Mouse (Mus musculus): ENCODE results near the gene Map3k9. TPM values are rescaled to one million over a fixed set of nuclear protein-coding genes. Genes with fewer than 3 reads are reported as not detected.

Gene Map3k9
- polyA plus RNA-seq, 1 experiment from 2014 or later, result 7.3 TPM

- Histone ChIP-seq H3K9ac (ENCODE audit: low read depth, low read length) (no peak overlapping the region), H3K4me3 (ENCODE audit: low read length) (no peak overlapping the region), H3K27ac (ENCODE audit: low read depth, low read length) (no peak overlapping the region), H3K36me3 (ENCODE audit: control insufficient read depth, insufficient read depth, low read length) (peaks cover 4% of the 10 kb centered on the region; the same call in 1 of the 2 replicates), H3K27me3 (replicated peaks; ENCODE audit: control insufficient read depth, insufficient read depth, low read length) (no peaks in the 10 kb centered on the region), H3K9me3 (ENCODE audit: control insufficient read depth, low read length) (no peaks in the 10 kb centered on the region), H3K4me1 (ENCODE audit: control insufficient read depth, insufficient read depth, low read depth, low read length) (peaks cover 14% of the 10 kb centered on the region), H3K4me2 (ENCODE audit: low read length) (no peak overlapping the region)
- no peak for ATAC-seq
- WGBS, result 53% methylated on average over 3 of the region's 3 CpGs
Measured at GRCm38 (mm10) chr12:81776191-81776590, 4.8 kb downstream of the Map3k9 start.

- Histone ChIP-seq H3K4me1 (ENCODE audit: control insufficient read depth, insufficient read depth, low read depth, low read length) (peaks cover 14% of the 10 kb centered on the region), H3K36me3 (ENCODE audit: control insufficient read depth, insufficient read depth, low read length) (peaks cover 4% of the 10 kb centered on the region; the same call in 1 of the 2 replicates), H3K4me2 (ENCODE audit: low read length) (no peak overlapping the region), H3K27ac (ENCODE audit: low read depth, low read length) (no peak overlapping the region), H3K4me3 (ENCODE audit: low read length) (no peak overlapping the region), H3K27me3 (replicated peaks; ENCODE audit: control insufficient read depth, insufficient read depth, low read length) (no peaks in the 10 kb centered on the region), H3K9me3 (ENCODE audit: control insufficient read depth, low read length) (no peaks in the 10 kb centered on the region), H3K9ac (ENCODE audit: low read depth, low read length) (no peak overlapping the region)
- WGBS, result 83% methylated on average over 2 of the region's 2 CpGs
- no peak for ATAC-seq
Measured at GRCm38 (mm10) chr12:81775641-81776040, 5.3 kb downstream of the Map3k9 start.

GRCm38 (mm10) chr12:81774186-81774585, 6.8 kb downstream of the Map3k9 start:
- no peak overlapping the region for H3K4me3 ChIP-seq (ENCODE audit: low read length)
- no peak overlapping the region for H3K27ac ChIP-seq (ENCODE audit: low read depth, low read length)
- peaks cover 11% of the 10 kb centered on the region for H3K4me1 ChIP-seq (ENCODE audit: control insufficient read depth, insufficient read depth, low read depth, low read length)
- peaks cover 7% of the 10 kb centered on the region; the same call in 1 of the 2 replicates for H3K36me3 ChIP-seq (ENCODE audit: control insufficient read depth, insufficient read depth, low read length)
- H3K9ac ChIP-seq (ENCODE audit: low read depth, low read length), result no peak overlapping the region
- no peak overlapping the region for H3K4me2 ChIP-seq (ENCODE audit: low read length)
- 90% methylated on average over 4 of the region's 4 CpGs for WGBS
- H3K27me3 ChIP-seq (replicated peaks; ENCODE audit: control insufficient read depth, insufficient read depth, low read length), result no peaks in the 10 kb centered on the region
- ATAC-seq, result no peak
- H3K9me3 ChIP-seq (ENCODE audit: control insufficient read depth, low read length), result no peaks in the 10 kb centered on the region

GRCm38 (mm10) chr12:81769458-81769857, 11.5 kb downstream of the Map3k9 start:
- no peaks in the 10 kb centered on the region for H3K4me1 ChIP-seq (ENCODE audit: control insufficient read depth, insufficient read depth, low read depth, low read length)
- no peak overlapping the region for H3K4me2 ChIP-seq (ENCODE audit: low read length)
- H3K27me3 ChIP-seq (replicated peaks; ENCODE audit: control insufficient read depth, insufficient read depth, low read length), result no peaks in the 10 kb centered on the region
- H3K9me3 ChIP-seq (ENCODE audit: control insufficient read depth, low read length), result no peaks in the 10 kb centered on the region
- no peak overlapping the region for H3K9ac ChIP-seq (ENCODE audit: low read depth, low read length)
- ATAC-seq, result no peak
- H3K36me3 ChIP-seq (ENCODE audit: control insufficient read depth, insufficient read depth, low read length), result peaks cover 7% of the 10 kb centered on the region; the same call in 1 of the 2 replicates
- H3K4me3 ChIP-seq (ENCODE audit: low read length), result no peak overlapping the region
- 82% methylated on average over 4 of the region's 4 CpGs for WGBS
- H3K27ac ChIP-seq (ENCODE audit: low read depth, low read length), result no peak overlapping the region

- Histone ChIP-seq H3K27me3 (replicated peaks; ENCODE audit: control insufficient read depth, insufficient read depth, low read length) (no peaks in the 10 kb centered on the region), H3K4me3 (ENCODE audit: low read length) (no peak overlapping the region), H3K27ac (ENCODE audit: low read depth, low read length) (no peak overlapping the region), H3K9ac (ENCODE audit: low read depth, low read length) (no peak overlapping the region), H3K4me1 (ENCODE audit: control insufficient read depth, insufficient read depth, low read depth, low read length) (no peaks in the 10 kb centered on the region), H3K9me3 (ENCODE audit: control insufficient read depth, low read length) (no peaks in the 10 kb centered on the region), H3K4me2 (ENCODE audit: low read length) (no peak overlapping the region), H3K36me3 (ENCODE audit: control insufficient read depth, insufficient read depth, low read length) (peaks cover 3% of the 10 kb centered on the region; the same call in 1 of the 2 replicates)
- WGBS, result 85% methylated on average over 6 of the region's 6 CpGs
- no peak for ATAC-seq
Measured at GRCm38 (mm10) chr12:81765386-81765785, 15.6 kb downstream of the Map3k9 start.

- ATAC-seq, result no peak
- Histone ChIP-seq H3K9me3 (ENCODE audit: control insufficient read depth, low read length) (no peaks in the 10 kb centered on the region), H3K9ac (ENCODE audit: low read depth, low read length) (no peak overlapping the region), H3K36me3 (ENCODE audit: control insufficient read depth, insufficient read depth, low read length) (no peaks in the 10 kb centered on the region), H3K4me1 (ENCODE audit: control insufficient read depth, insufficient read depth, low read depth, low read length) (no peaks in the 10 kb centered on the region; the same call in 1 of the 2 replicates), H3K27ac (ENCODE audit: low read depth, low read length) (no peak overlapping the region), H3K4me2 (ENCODE audit: low read length) (no peak overlapping the region), H3K4me3 (ENCODE audit: low read length) (no peak overlapping the region), H3K27me3 (replicated peaks; ENCODE audit: control insufficient read depth, insufficient read depth, low read length) (no peaks in the 10 kb centered on the region)
- 92% methylated on average over 5 of the region's 5 CpGs for WGBS
Measured at GRCm38 (mm10) chr12:81764370-81764769, 16.6 kb downstream of the Map3k9 start.

GRCm38 (mm10) chr12:81754651-81755050, 26.3 kb downstream of the Map3k9 start:
- no peak overlapping the region for H3K4me2 ChIP-seq (ENCODE audit: low read length)
- H3K4me3 ChIP-seq (ENCODE audit: low read length), result no peak overlapping the region
- no peak overlapping the region for H3K27ac ChIP-seq (ENCODE audit: low read depth, low read length)
- ATAC-seq, result no peak
- H3K36me3 ChIP-seq (ENCODE audit: control insufficient read depth, insufficient read depth, low read length), result no peaks in the 10 kb centered on the region
- WGBS, result 47% methylated on average over 7 of the region's 7 CpGs
- no peaks in the 10 kb centered on the region for H3K27me3 ChIP-seq (replicated peaks; ENCODE audit: control insufficient read depth, insufficient read depth, low read length)
- H3K9ac ChIP-seq (ENCODE audit: low read depth, low read length), result no peak overlapping the region
- H3K9me3 ChIP-seq (ENCODE audit: control insufficient read depth, low read length), result no peaks in the 10 kb centered on the region
- no peaks in the 10 kb centered on the region for H3K4me1 ChIP-seq (ENCODE audit: control insufficient read depth, insufficient read depth, low read depth, low read length)

GRCm38 (mm10) chr12:81751116-81751515, 29.9 kb downstream of the Map3k9 start:
- ATAC-seq, result no peak
- no peaks in the 10 kb centered on the region for H3K4me1 ChIP-seq (ENCODE audit: control insufficient read depth, insufficient read depth, low read depth, low read length)
- no peak overlapping the region for H3K27ac ChIP-seq (ENCODE audit: low read depth, low read length)
- WGBS, result 73% methylated on average over 4 of the region's 4 CpGs
- no peak overlapping the region for H3K4me3 ChIP-seq (ENCODE audit: low read length)
- H3K36me3 ChIP-seq (ENCODE audit: control insufficient read depth, insufficient read depth, low read length), result no peaks in the 10 kb centered on the region
- H3K27me3 ChIP-seq (replicated peaks; ENCODE audit: control insufficient read depth, insufficient read depth, low read length), result no peaks in the 10 kb centered on the region
- no peaks in the 10 kb centered on the region for H3K9me3 ChIP-seq (ENCODE audit: control insufficient read depth, low read length)
- no peak overlapping the region for H3K9ac ChIP-seq (ENCODE audit: low read depth, low read length)
- H3K4me2 ChIP-seq (ENCODE audit: low read length), result no peak overlapping the region

GRCm38 (mm10) chr12:81748918-81749317, 32.1 kb downstream of the Map3k9 start:
- Histone ChIP-seq H3K36me3 (ENCODE audit: control insufficient read depth, insufficient read depth, low read length) (no peaks in the 10 kb centered on the region), H3K4me2 (ENCODE audit: low read length) (no peak overlapping the region), H3K9ac (ENCODE audit: low read depth, low read length) (no peak overlapping the region), H3K9me3 (ENCODE audit: control insufficient read depth, low read length) (no peaks in the 10 kb centered on the region), H3K4me3 (ENCODE audit: low read length) (no peak overlapping the region), H3K27me3 (replicated peaks; ENCODE audit: control insufficient read depth, insufficient read depth, low read length) (no peaks in the 10 kb centered on the region), H3K27ac (ENCODE audit: low read depth, low read length) (no peak overlapping the region), H3K4me1 (ENCODE audit: control insufficient read depth, insufficient read depth, low read depth, low read length) (no peaks in the 10 kb centered on the region)
- peak; percentile 34 for ATAC-seq
- 57% methylated on average over 3 of the region's 3 CpGs for WGBS
